Mouse (Mus musculus): Measurements from ENCODE around the gene Strbp. TPM values are rescaled to one million over a fixed set of nuclear protein-coding genes. Genes with fewer than 3 reads are reported as not detected.

Strbp gene
- total and polyA plus RNA-seq, 3 experiments = 38.4 to 61.8 (median 48.5) TPM

GRCm38 (mm10) chr2:37451667-37452375 lies 251.8 kb downstream of the Strbp start (continued):
- peak; percentile 50; the same call in 1 of the 2 replicates for TF ChIP-seq IRF4 (IDR thresholded peaks at IDR 0.05; ENCODE audit: low read depth, low read length)
- TF ChIP-seq NRF1 (IDR thresholded peaks at IDR 0.05; ENCODE audit: low read depth, low read length) = peak; percentile 84
- TF ChIP-seq POLR2A (IDR thresholded peaks at IDR 0.05; ENCODE audit: low read depth, low read length) = peak; percentile 90
- TF ChIP-seq ZNF384 (IDR thresholded peaks at IDR 0.05; ENCODE audit: low read depth, low read length) = no peak
- TF ChIP-seq HCFC1 (IDR thresholded peaks at IDR 0.05; ENCODE audit: low read depth, low read length) = peak; percentile 73
- TF ChIP-seq ZMIZ1 (IDR thresholded peaks at IDR 0.05; ENCODE audit: low read depth, low read length) = peak; percentile 69
- TF ChIP-seq CHD1 (IDR thresholded peaks at IDR 0.05; ENCODE audit: low read depth, low read length) = 0 out of 2 replicates have a peak, but pooled peaks have one; percentile 6
- peak; percentile 76 for TF ChIP-seq ELF1 (IDR thresholded peaks at IDR 0.05; ENCODE audit: low read depth, low read length)
- TF ChIP-seq PAX5 (IDR thresholded peaks at IDR 0.05; ENCODE audit: low read length) = no peak
- no peak for TF ChIP-seq MYC (IDR thresholded peaks at IDR 0.05; ENCODE audit: low read depth, low read length)
- TF ChIP-seq EP300 (IDR thresholded peaks at IDR 0.05; ENCODE audit: low read length) = no peak
- no peak for TF ChIP-seq JUND (conservative IDR thresholded peaks at IDR 0.05; ENCODE audit: low read depth, low read length)
- TF ChIP-seq USF2 (conservative IDR thresholded peaks at IDR 0.05; ENCODE audit: low read depth, low read length) = peak; percentile 37; the same call in 1 of the 2 replicates
- TF ChIP-seq KAT2A (IDR thresholded peaks at IDR 0.05; ENCODE audit: insufficient replicate concordance, low read length) = 0 out of 2 replicates have a peak, but pooled peaks have one; percentile 59

- Histone ChIP-seq H3K79me2 (replicated peaks; ENCODE audit: control insufficient read depth, extremely low read depth, insufficient read depth, poor library complexity, severe bottlenecking) (peaks cover 59% of the 10 kb centered on the region), H3K4me1 (ENCODE audit: control insufficient read depth in 1 of 2, insufficient read depth in 2 of 2) (peaks cover 2 to 32% of the 10 kb centered on the region in 2 experiments)
- dilution Hi-C loops (cut with MboI; ENCODE audit: extremely low pct_ligation_motif_present, extremely low pct_unique_long_range_greater_than_20kb, low sequenced_read_pairs) = no loop called here
- TF ChIP-seq TBP (conservative IDR thresholded peaks at IDR 0.05; ENCODE audit: low read depth, low read length) = 0 out of 2 replicates have a peak, but pooled peaks have one; percentile 60
- TF ChIP-seq MEF2A (IDR thresholded peaks at IDR 0.05; ENCODE audit: borderline replicate concordance, low read depth, low read length) = peak; percentile 65
- TF ChIP-seq ZC3H11A (IDR thresholded peaks at IDR 0.05; ENCODE audit: low read depth, low read length) = no peak
- no peak for TF ChIP-seq ZKSCAN1 (IDR thresholded peaks at IDR 0.05; ENCODE audit: borderline replicate concordance, low read depth, low read length)
- no peak for TF ChIP-seq PAX5 (IDR thresholded peaks at IDR 0.05; ENCODE audit: low read length)
- no peak for TF ChIP-seq RAD21 (IDR thresholded peaks at IDR 0.05; ENCODE audit: low read depth, low read length)
- TF ChIP-seq MYC (IDR thresholded peaks at IDR 0.05; ENCODE audit: low read depth, low read length) = no peak
- TF ChIP-seq MAX (IDR thresholded peaks at IDR 0.05; ENCODE audit: low read length) = peak; percentile 35
- 0 out of 2 replicates have a peak, but pooled peaks have one; percentile 3 for TF ChIP-seq MAFK (IDR thresholded peaks at IDR 0.05; ENCODE audit: insufficient replicate concordance, low read length)
- no peak for TF ChIP-seq ZNF384 (IDR thresholded peaks at IDR 0.05; ENCODE audit: low read depth, low read length)
- TF ChIP-seq IRF4 (IDR thresholded peaks at IDR 0.05; ENCODE audit: low read depth, low read length) = peak; percentile 73
- TF ChIP-seq RCOR1 (conservative IDR thresholded peaks at IDR 0.05; ENCODE audit: low read depth, low read length) = peak; percentile 45; the same call in 1 of the 2 replicates
- TF ChIP-seq JUN (IDR thresholded peaks at IDR 0.05; ENCODE audit: insufficient read depth, low read depth, low read length) = no peak
- TF ChIP-seq MAZ (IDR thresholded peaks at IDR 0.05; ENCODE audit: low read depth, low read length) = peak; percentile 81; the same call in 1 of the 2 replicates
- TF ChIP-seq TCF12 (IDR thresholded peaks at IDR 0.05; ENCODE audit: low read depth, low read length) = peak; percentile 96
- peak; percentile 94; the same call in 1 of the 2 replicates for TF ChIP-seq KAT2A (IDR thresholded peaks at IDR 0.05; ENCODE audit: insufficient replicate concordance, low read length)
- TF ChIP-seq NRF1 (IDR thresholded peaks at IDR 0.05; ENCODE audit: low read depth, low read length) = 0 out of 2 replicates have a peak, but pooled peaks have one; percentile 25
- TF ChIP-seq ELF1 (IDR thresholded peaks at IDR 0.05; ENCODE audit: low read depth, low read length) = peak; percentile 92
- TF ChIP-seq CTCF (conservative IDR thresholded peaks at IDR 0.05 in 1 of 2, IDR thresholded peaks at IDR 0.05 in 1 of 2; ENCODE audit: low read depth in 2 of 2, low read length in 2 of 2) = no peak
- peak; percentile 75 for TF ChIP-seq NELFE (IDR thresholded peaks at IDR 0.05; ENCODE audit: low read depth, low read length)
- TF ChIP-seq BHLHE40 (IDR thresholded peaks at IDR 0.05; ENCODE audit: low read depth, low read length) = peak; percentile 14; the same call in 1 of the 2 replicates
- peak; percentile 50 for TF ChIP-seq ETS1 (conservative IDR thresholded peaks at IDR 0.05; ENCODE audit: low read depth, low read length)
- peak; percentile 96 for TF ChIP-seq SIN3A (IDR thresholded peaks at IDR 0.05; ENCODE audit: low read length)
- TF ChIP-seq EP300 (IDR thresholded peaks at IDR 0.05; ENCODE audit: low read length) = no peak
- TF ChIP-seq USF1 (IDR thresholded peaks at IDR 0.05; ENCODE audit: low read depth, low read length) = peak; percentile 76
Observed at GRCm38 (mm10) chr2:37442611-37443591, 260.8 kb downstream of the Strbp start, which contains the start of the genes Zbtb26, Zbtb6 and Rabgap1. TSS of gene Zbtb26 (minus strand) at chr2:37443135. TSS of gene Zbtb6 (minus strand) at chr2:37443171. TSS of gene Rabgap1 (plus strand) at chr2:37443279.

More at GRCm38 (mm10) chr2:37442611-37443591, 260.8 kb downstream of the Strbp start, which contains the start of the genes Zbtb26, Zbtb6 and Rabgap1:
- peak within 1 kb of the TSS; percentile 67; the same call in 1 of the 2 replicates for H3K4me2 ChIP-seq (ENCODE audit: insufficient read depth, low read depth, poor library complexity, severe bottlenecking)
- peak within 1 kb of the TSS; percentile 91 to 99 (median 99) for H3K4me3 ChIP-seq (replicated peaks in 1 of 3; ENCODE audit: low read depth in 2 of 3, low read length in 2 of 3, poor library complexity in 1 of 3)
- H3K27me3 ChIP-seq (replicated peaks) = no peaks in the 10 kb centered on the region
- H3K9me3 ChIP-seq (replicated peaks; ENCODE audit: low read length) = no peaks in the 10 kb centered on the region
- peak; percentile 97 for DNase-seq (ENCODE audit: extremely low read depth)
- H3K9ac ChIP-seq (ENCODE audit: insufficient read depth, low read depth) = peak within 1 kb of the TSS; percentile 91
- peaks cover 0 to 25% of the 10 kb centered on the region in 2 experiments for H3K36me3 ChIP-seq (replicated peaks in 1 of 2; ENCODE audit: control insufficient read depth in 1 of 2, insufficient read depth in 1 of 2, low read length in 1 of 2)
- peak within 1 kb of the TSS; percentile 96 for H3K27ac ChIP-seq (ENCODE audit: insufficient read depth, low read depth)
- in situ Hi-C loops (cut with MboI; ENCODE audit: low pct_ligation_motif_present, low pct_unique_long_range_greater_than_20kb, low sequenced_read_pairs) = no loop called here

All from CH12.LX (cell line).